Mouse (Mus musculus) limb, embryonic 11.5 days (tissue): ENCODE measurements around the gene Pi4k2a. TPM values are rescaled to one million over a fixed set of nuclear protein-coding genes. Genes with fewer than 3 reads are reported as not detected.

Source experiments
- ATAC-seq: fragments of 200-750 bp; cut with Nextera tagmentation; 2 replicates; pipeline ENCODE4 v1.8.0; 2017; ENCODE audit warnings: low read depth; ENCODE audit not compliant: insufficient number of reproducible peaks, low FRiP score, low TSS enrichment
- DNase-seq: peaks from one replicate; pipeline ENCODE4 v3.0.0-alpha.2; 2015; ENCODE audit warnings: low spot score
- H3K27ac ChIP-seq: fragments of 300-500 bp; sonication (generic); replicated peaks from 2 replicates; pipeline ENCODE4 v1.5.1; 2014; ENCODE audit warnings: low read depth, mild to moderate bottlenecking, low read length
- H3K27me3 ChIP-seq: fragments of 300-500 bp; sonication (generic); 2 replicates; pipeline ENCODE4 v1.6.1; 2014; ENCODE audit warnings: mild to moderate bottlenecking, low read length, mixed read lengths; ENCODE audit not compliant: control insufficient read depth, insufficient read depth
- H3K36me3 ChIP-seq: fragments of 300-500 bp; sonication (generic); 2 replicates; pipeline ENCODE4 v1.6.1; 2014; ENCODE audit warnings: mild to moderate bottlenecking, low read length, moderate library complexity, mixed read lengths; ENCODE audit not compliant: control insufficient read depth, insufficient read depth
- H3K4me1 ChIP-seq: fragments of 300-500 bp; sonication (generic); 2 replicates; pipeline ENCODE4 v1.6.1; 2014; ENCODE audit warnings: low read length, mixed read lengths; ENCODE audit not compliant: control insufficient read depth, insufficient read depth
- H3K4me2 ChIP-seq: fragments of 300-500 bp; sonication (generic); 2 replicates; pipeline ENCODE4 v1.6.1; 2014; ENCODE audit warnings: low read depth, mild to moderate bottlenecking, moderate library complexity; ENCODE audit not compliant: severe bottlenecking
- H3K4me3 ChIP-seq: fragments of 300-500 bp; sonication (generic); 2 replicates; pipeline ENCODE4 v1.5.1; 2014; ENCODE audit warnings: low read depth, low read length
- H3K9ac ChIP-seq: fragments of 300-500 bp; sonication (generic); 2 replicates; pipeline ENCODE4 v1.6.1; 2014; ENCODE audit warnings: mild to moderate bottlenecking, low read length
- H3K9me3 ChIP-seq: fragments of 300-500 bp; sonication (generic); 2 replicates; pipeline ENCODE4 v1.6.1; 2016; ENCODE audit warnings: low read length; ENCODE audit not compliant: control insufficient read depth
- WGBS: fragments of 180-500 bp; shearing (Covaris S2); extraction: QIAGEN DNeasy Blood & Tissue Kit; methylation state at CpG from one replicate; pipeline ENCODE4 v1.1.7; 2014; 5-methylcytosine and 5-hydroxymethylcytosine counted together
- polyA plus RNA-seq: library from polyadenylated mRNA; unstranded; fragments of >200 nt; fragmentation: Nextera tagmentation; extraction: Ambion mirVana; gene quantifications from 2 replicates; pipeline ENCODE4 v1.2.1, GENCODE M21; 2014

The Pi4k2a gene
- polyA plus RNA-seq, 1 experiment from 2014 or later: 28.4 TPM

- Histone ChIP-seq H3K9me3 (no peaks in the 10 kb centered on the region), H3K4me1 (peaks cover 15% of the 10 kb centered on the region; the same call in 1 of the 2 replicates), H3K9ac (no peak overlapping the region), H3K4me2 (no peak overlapping the region), H3K27ac (no peak overlapping the region), H3K4me3 (no peak overlapping the region), H3K27me3 (no peaks in the 10 kb centered on the region), H3K36me3 (no peaks in the 10 kb centered on the region)
- 5% methylated on average over 6 of the region's 6 CpGs for WGBS
- DNase-seq: peak; percentile 88
- ATAC-seq: no peak
Measured at GRCm38 (mm10) chr19:42151990-42152389, 61.7 kb downstream of the Pi4k2a start.

- no peak overlapping the region for H3K27ac ChIP-seq
Measured at GRCm38 (mm10) chr19:42157493-42158237, 67.4 kb downstream of the Pi4k2a start.

GRCm38 (mm10) chr19:42158246-42159017 lies 68.2 kb downstream of the Pi4k2a start:
- H3K4me3 ChIP-seq: no peak overlapping the region
- no peaks in the 10 kb centered on the region for H3K36me3 ChIP-seq
- H3K9me3 ChIP-seq: no peaks in the 10 kb centered on the region
- DNase-seq (no peak), ATAC-seq (no peak)
- H3K9ac ChIP-seq: no peak overlapping the region
- no peaks in the 10 kb centered on the region for H3K27me3 ChIP-seq
- no peaks in the 10 kb centered on the region for H3K4me1 ChIP-seq
- 59% methylated on average over 13 of the region's 13 CpGs for WGBS
- H3K27ac ChIP-seq: no peak overlapping the region
- H3K4me2 ChIP-seq: no peak overlapping the region

More at GRCm38 (mm10) chr19:42157493-42158237, 67.4 kb downstream of the Pi4k2a start:
- WGBS: 52% methylated on average over 12 of the region's 12 CpGs
- no peaks in the 10 kb centered on the region for H3K4me1 ChIP-seq
- ATAC-seq (no peak), DNase-seq (no peak)
- no peaks in the 10 kb centered on the region for H3K27me3 ChIP-seq
- H3K9ac ChIP-seq: no peak overlapping the region
- H3K4me3 ChIP-seq: no peak overlapping the region
- no peaks in the 10 kb centered on the region for H3K9me3 ChIP-seq
- no peaks in the 10 kb centered on the region for H3K36me3 ChIP-seq
- H3K4me2 ChIP-seq: no peak overlapping the region

GRCm38 (mm10) chr19:42163764-42164163 lies 73.5 kb downstream of the Pi4k2a start, which contains the start of gene Zfyve27:
TSS of gene Zfyve27 (plus strand) at chr19:42163951.
- DNase-seq: no peak
- Histone ChIP-seq H3K9me3 (no peaks in the 10 kb centered on the region), H3K27me3 (no peaks in the 10 kb centered on the region), H3K4me3 (no peak within 1 kb of the TSS), H3K27ac (no peak within 1 kb of the TSS), H3K36me3 (no peaks in the 10 kb centered on the region), H3K9ac (no peak within 1 kb of the TSS), H3K4me2 (no peak within 1 kb of the TSS), H3K4me1 (no peaks in the 10 kb centered on the region)
- WGBS: 72% methylated on average over 5 of the region's 5 CpGs
- ATAC-seq: no peak

- no peak for ATAC-seq
- Histone ChIP-seq H3K4me3 (no peak overlapping the region), H3K9ac (no peak overlapping the region), H3K27me3 (no peaks in the 10 kb centered on the region), H3K4me1 (no peaks in the 10 kb centered on the region), H3K27ac (no peak overlapping the region), H3K36me3 (no peaks in the 10 kb centered on the region), H3K4me2 (no peak overlapping the region), H3K9me3 (no peaks in the 10 kb centered on the region)
- no peak for DNase-seq
- WGBS: 49% methylated on average over 7 of the region's 7 CpGs
Measured at GRCm38 (mm10) chr19:42164188-42164587, 73.9 kb downstream of the Pi4k2a start.

GRCm38 (mm10) chr19:42166130-42166529 lies 75.9 kb downstream of the Pi4k2a start:
- DNase-seq: peak; percentile 95
- Histone ChIP-seq H3K4me3 (no peak overlapping the region), H3K27me3 (no peaks in the 10 kb centered on the region), H3K9ac (no peak overlapping the region), H3K9me3 (no peaks in the 10 kb centered on the region), H3K4me1 (peaks cover 2% of the 10 kb centered on the region; the same call in 1 of the 2 replicates), H3K4me2 (no peak overlapping the region; the same call in 1 of the 2 replicates), H3K27ac (no peak overlapping the region), H3K36me3 (no peaks in the 10 kb centered on the region)
- ATAC-seq: no peak
- WGBS: 3% methylated on average over 12 of the region's 12 CpGs

GRCm38 (mm10) chr19:42166766-42167165 lies 76.5 kb downstream of the Pi4k2a start:
- H3K4me3 ChIP-seq: no peak overlapping the region
- no peaks in the 10 kb centered on the region for H3K9me3 ChIP-seq
- no peak overlapping the region for H3K4me2 ChIP-seq
- ATAC-seq (no peak), DNase-seq (no peak)
- no peaks in the 10 kb centered on the region for H3K36me3 ChIP-seq
- 64% methylated on average over 3 of the region's 3 CpGs for WGBS
- no peak overlapping the region for H3K9ac ChIP-seq
- H3K27ac ChIP-seq: no peak overlapping the region
- H3K4me1 ChIP-seq: peaks cover 2% of the 10 kb centered on the region; the same call in 1 of the 2 replicates
- H3K27me3 ChIP-seq: no peaks in the 10 kb centered on the region

- Histone ChIP-seq H3K4me3 (no peak overlapping the region), H3K27ac (no peak overlapping the region), H3K9ac (no peak overlapping the region), H3K4me1 (peaks cover 2% of the 10 kb centered on the region; the same call in 1 of the 2 replicates), H3K4me2 (no peak overlapping the region), H3K9me3 (no peaks in the 10 kb centered on the region), H3K27me3 (no peaks in the 10 kb centered on the region), H3K36me3 (no peaks in the 10 kb centered on the region)
- ATAC-seq (no peak), DNase-seq (no peak)
- WGBS: 62% methylated on average over 9 of the region's 9 CpGs
Measured at GRCm38 (mm10) chr19:42167489-42167888, 77.2 kb downstream of the Pi4k2a start.
